Mouse (Mus musculus) cortical plate, adult 2 months (tissue): Measurements from ENCODE around the gene Sorbs1.

Experiments used
- CTCF ChIP-seq: fragments of 200-500 bp; IDR thresholded peaks from 2 replicates; pipeline ENCODE4 v1.5.1; 2011; ENCODE audit warnings: mild to moderate bottlenecking, control low read depth, low read length; ENCODE audit not compliant: insufficient read depth; ENCODE audit errors: extremely low read depth
- POLR2A ChIP-seq: fragments of 200-500 bp; IDR thresholded peaks from 2 replicates; pipeline ENCODE4 v1.6.1; 2011; ENCODE audit warnings: mild to moderate bottlenecking, low read length, control low read depth; ENCODE audit not compliant: insufficient read depth; ENCODE audit errors: extremely low read depth

DNA sequence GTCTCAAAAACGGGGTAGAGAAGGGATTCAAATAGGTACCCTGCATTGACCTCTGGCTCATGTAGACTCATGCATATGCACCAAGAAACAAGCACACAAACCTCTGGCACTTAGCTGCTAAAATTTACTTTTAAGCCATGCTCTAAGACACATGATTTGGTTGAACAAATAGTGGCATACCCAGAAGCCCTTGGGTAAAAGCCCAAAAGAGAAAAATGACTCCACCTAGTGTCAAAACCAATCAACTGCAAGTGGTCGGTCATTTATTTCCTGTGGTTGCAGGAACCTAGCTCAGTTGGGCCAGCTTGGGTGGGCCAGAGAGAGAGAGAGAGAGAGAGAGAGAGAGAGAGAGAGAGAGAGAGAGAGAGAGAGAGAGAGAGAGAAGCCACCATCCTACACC lies 109.0 kb downstream of the Sorbs1 start:
- TF ChIP-seq POLR2A (no peak), CTCF (no peak)
